Comparison of ENCODE assay signal across 13 mouse cellular contexts in the genomic region with DNA sequence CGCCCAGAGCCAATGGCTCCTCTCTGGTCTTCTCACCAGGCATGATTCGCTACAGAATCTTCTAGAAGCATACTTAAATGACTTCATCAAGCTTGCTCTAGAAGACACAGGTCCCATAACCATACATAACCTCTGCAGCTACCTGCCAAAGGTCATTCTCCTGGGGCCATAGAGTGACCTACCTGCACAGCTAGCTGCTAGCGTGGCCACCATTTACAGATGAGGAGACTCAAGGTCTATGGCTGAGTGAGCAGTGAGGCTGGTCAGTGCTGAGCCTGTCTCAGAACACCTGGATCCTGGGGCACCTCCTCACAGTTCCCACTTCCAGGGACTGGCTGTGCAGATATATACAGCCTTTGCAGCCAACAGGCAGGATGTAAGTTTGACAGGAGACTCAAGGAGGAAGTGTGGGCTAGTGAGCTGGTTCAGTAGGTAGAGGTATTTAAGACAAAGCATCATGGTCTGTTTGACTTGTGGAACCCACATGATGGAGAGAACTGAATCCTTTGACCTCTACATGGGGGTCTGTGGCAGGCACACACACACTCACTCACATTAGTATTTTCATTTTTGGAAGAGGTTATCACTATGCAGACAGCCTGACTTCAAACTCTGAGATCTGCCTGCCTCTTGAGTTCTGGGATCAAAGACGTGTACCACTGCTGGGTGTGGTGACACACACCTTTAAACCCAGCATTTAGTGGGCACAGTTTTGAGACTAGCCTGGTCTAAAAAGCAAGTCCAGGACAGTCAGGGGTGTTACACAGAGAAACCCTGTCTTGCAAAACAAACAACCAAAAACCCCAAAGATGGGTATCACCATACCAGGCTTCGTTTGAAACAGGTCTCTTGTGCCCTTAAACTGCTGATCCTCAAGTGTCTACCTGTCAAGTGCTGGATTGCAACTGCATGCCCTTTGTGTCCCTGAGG. TPM values are rescaled to one million over a fixed set of nuclear protein-coding genes. Genes with fewer than 3 reads are reported as not detected.
DNase-seq lines count a peak whose midpoint lies in the region; ATAC-seq and TF ChIP-seq lines count a peak whose summit lies in the region.
"Had no signal": no experiment of that assay in that cellular context is flagged by ENCODE, and none has a peak within 500 bp of the region (broad histone marks: within the 10 kb centered on the region; RNA-seq: fewer than 3 reads in every experiment).

No protein-coding gene starts in this region.

- peaks cover 31% of the 10 kb centered on the region for H3K36me3 ChIP-seq in liver, embryonic 11.5 days (ENCODE audit: control insufficient read depth, insufficient read depth, low read length)
- H3K36me3 ChIP-seq in CH12.LX (replicated peaks in 1 of 2; ENCODE audit: control insufficient read depth in 1 of 2, insufficient read depth in 1 of 2, low read length in 1 of 2): peaks cover 37 to 57% of the 10 kb centered on the region in 2 experiments
- H3K36me3 ChIP-seq in limb, embryonic 15.5 days: peaks cover 44% of the 10 kb centered on the region

- no peak for TF ChIP-seq CTCF in gastrocnemius, adult 2 months (IDR thresholded peaks at IDR 0.05)
- no peak for TF ChIP-seq CTCF in CH12.LX (conservative IDR thresholded peaks at IDR 0.05 in 1 of 2, IDR thresholded peaks at IDR 0.05 in 1 of 2; ENCODE audit: low read depth in 2 of 2, low read length in 2 of 2)

- dilution Hi-C loops in CH12.LX (cut with MboI; ENCODE audit: extremely low pct_ligation_motif_present, extremely low pct_unique_long_range_greater_than_20kb, low sequenced_read_pairs): no loop called here

- H3K79me2 ChIP-seq in CH12.LX (replicated peaks; ENCODE audit: control insufficient read depth, extremely low read depth, insufficient read depth, poor library complexity, severe bottlenecking): peaks cover 15% of the 10 kb centered on the region

- in situ Hi-C loops in CH12.LX (cut with MboI; ENCODE audit: low pct_ligation_motif_present, low pct_unique_long_range_greater_than_20kb, low sequenced_read_pairs): no loop called here

- H3K27me3 ChIP-seq in liver, embryonic 11.5 days (replicated peaks; ENCODE audit: control insufficient read depth, insufficient read depth, low read length): no peaks in the 10 kb centered on the region
- no peaks in the 10 kb centered on the region for H3K27me3 ChIP-seq in CH12.LX (replicated peaks)
- H3K27me3 ChIP-seq in limb, embryonic 15.5 days: no peaks in the 10 kb centered on the region

- H3K4me1 ChIP-seq in liver, embryonic 11.5 days (replicated peaks; ENCODE audit: control insufficient read depth, insufficient read depth, low read length): peaks cover 34% of the 10 kb centered on the region
- peaks cover 8 to 48% of the 10 kb centered on the region in 2 experiments for H3K4me1 ChIP-seq in CH12.LX (ENCODE audit: control insufficient read depth in 1 of 2, insufficient read depth in 2 of 2)
- H3K4me1 ChIP-seq in limb, embryonic 15.5 days: peaks cover 29% of the 10 kb centered on the region

- H3K9me3 ChIP-seq in liver, embryonic 11.5 days (ENCODE audit: control insufficient read depth, low read length): no peaks in the 10 kb centered on the region
- H3K9me3 ChIP-seq in CH12.LX (replicated peaks; ENCODE audit: low read length): no peaks in the 10 kb centered on the region
- no peaks in the 10 kb centered on the region for H3K9me3 ChIP-seq in limb, embryonic 15.5 days

- H3K27ac ChIP-seq in gastrocnemius, adult 2 months: peak overlapping the region; percentile 95
- H3K27ac ChIP-seq in liver, embryonic 11.5 days (ENCODE audit: low read depth, low read length): peak overlapping the region; percentile 16; the same call in 1 of the 2 replicates
- H3K27ac ChIP-seq in CH12.LX (ENCODE audit: insufficient read depth, low read depth): no peak overlapping the region
- H3K27ac ChIP-seq in limb, embryonic 15.5 days: peak overlapping the region; percentile 35; the same call in 1 of the 2 replicates
- H3K27ac ChIP-seq: kidney, postnatal 0 days had no signal

- 72% methylated on average over 5 of the region's 5 CpGs for WGBS in liver, embryonic 11.5 days
- 76% methylated on average over 5 of the region's 5 CpGs for WGBS in limb, embryonic 15.5 days

- DNase-seq in gastrocnemius, adult 2 months: no peak
- DNase-seq in gastrocnemius, postnatal 10 days: no peak
- DNase-seq in liver, embryonic 11.5 days (ENCODE audit: low spot score): no peak
- DNase-seq in liver: no peak
- no peak for DNase-seq in CH12.LX (ENCODE audit: extremely low read depth)
- DNase-seq: cerebellum, postnatal 25 days; heart, postnatal 4 days had no signal

- no peak for TF ChIP-seq EP300 in CH12.LX (IDR thresholded peaks at IDR 0.05; ENCODE audit: low read length)

- H3K4me2 ChIP-seq in liver, embryonic 11.5 days: no peak overlapping the region
- H3K4me2 ChIP-seq in CH12.LX (ENCODE audit: insufficient read depth, low read depth, poor library complexity, severe bottlenecking): no peak overlapping the region
- H3K4me2 ChIP-seq in limb, embryonic 15.5 days: no peak overlapping the region

- 0 out of 2 replicates have a peak, but pooled peaks have one; percentile 15 for TF ChIP-seq POLR2A in CH12.LX (IDR thresholded peaks at IDR 0.05; ENCODE audit: low read depth, low read length)

- H3K9ac ChIP-seq in liver, embryonic 11.5 days (ENCODE audit: low read depth, low read length): no peak overlapping the region
- H3K9ac ChIP-seq in CH12.LX (ENCODE audit: insufficient read depth, low read depth): no peak overlapping the region
- H3K9ac ChIP-seq in limb, embryonic 15.5 days: no peak overlapping the region

- intact Hi-C loops in gastrocnemius, adult 2 months (cut with DNase I): loop anchor here (5.0 kb wide), 1 partner anchor 38 kb away; no protein-coding TSS in a partner anchor

- ATAC-seq in liver, embryonic 11.5 days (replicated peaks; ENCODE audit: low FRiP score): no peak
- ATAC-seq in limb, embryonic 15.5 days (ENCODE audit: insufficient number of reproducible peaks, low FRiP score, low TSS enrichment, low read depth): no peak
- no peak for ATAC-seq in megakaryocyte, adult 5-6 weeks (ENCODE audit: poor library complexity, severe bottlenecking)
- no peak for ATAC-seq in megakaryocyte progenitor cell, adult 5-6 weeks (replicated peaks; ENCODE audit: poor library complexity)
- ATAC-seq: lung, postnatal 0 days had no signal

- no peak overlapping the region for H3K4me3 ChIP-seq in gastrocnemius, adult 2 months
- no peak overlapping the region for H3K4me3 ChIP-seq in liver, embryonic 11.5 days (ENCODE audit: low read depth, low read length)
- no peak overlapping the region for H3K4me3 ChIP-seq in CH12.LX (replicated peaks in 1 of 3; ENCODE audit: low read depth in 2 of 3, low read length in 2 of 3, poor library complexity in 1 of 3)
- H3K4me3 ChIP-seq in limb, embryonic 15.5 days: no peak overlapping the region

- TF ChIP-seq RAD21 in CH12.LX (IDR thresholded peaks at IDR 0.05; ENCODE audit: low read depth, low read length): no peak

RNA-seq across cellular contexts. Expression of a gene that starts 4.2 kb away (rescaled TPM):
- total RNA-seq in gastrocnemius, adult 2 months (2021): 100 to 1,000 TPM; 457 to 518 TPM
- 100 to 1,000 TPM; 762 to 817 TPM for total RNA-seq in gastrocnemius, postnatal 10 days (2021)
- polyA plus RNA-seq in liver, embryonic 11.5 days (2014; fragmentation: Nextera tagmentation; extraction: Ambion mirVana): 2,085 and 2,209 TPM in 2 replicates
- total RNA-seq in CH12.LX (2012; rRNA removed) (1,839 and 2,104 TPM in 2 replicates), CH12.LX (2014; rRNA removed) (898 and 923 TPM in 2 replicates)
- polyA plus RNA-seq in CH12.LX (2012; ENCODE audit: insufficient read length, low read depth): 1,465 and 1,699 TPM in 2 replicates
- polyA plus RNA-seq in limb, embryonic 15.5 days (2015; fragmentation: Nextera tagmentation; extraction: Ambion mirVana): 1,215 and 1,484 TPM in 2 replicates
- total RNA-seq in megakaryocyte, adult 5-6 weeks (2015): 2,516 and 2,663 TPM in 2 replicates
- total RNA-seq in megakaryocyte, adult 5-6 weeks (2017): 1,201 and 1,233 TPM in 2 replicates
- total RNA-seq in megakaryocyte progenitor cell, adult 5-6 weeks (2015): 3,046 and 3,197 TPM in 2 replicates
- total RNA-seq in megakaryocyte progenitor cell, adult 5-6 weeks (2017): 1,081 and 1,541 TPM in 2 replicates

RNA-seq across cellular contexts. Expression of a gene that starts 8.5 kb away (rescaled TPM):
- total RNA-seq in gastrocnemius, adult 2 months (2021): 100 to 1,000 TPM; 552 to 624 TPM
- total RNA-seq in gastrocnemius, postnatal 10 days (2021): 1,000 to 10,000 TPM; 1,164 to 1,215 TPM
- polyA plus RNA-seq in liver, embryonic 11.5 days (2014; fragmentation: Nextera tagmentation; extraction: Ambion mirVana): 1,710 and 1,879 TPM in 2 replicates
- 5,043 and 5,211 TPM in 2 replicates for total RNA-seq in CH12.LX (2012; rRNA removed)
- total RNA-seq in CH12.LX (2014; rRNA removed): 2,822 and 2,851 TPM in 2 replicates
- polyA plus RNA-seq in CH12.LX (2012; ENCODE audit: insufficient read length, low read depth): 4,154 and 5,174 TPM in 2 replicates
- polyA plus RNA-seq in limb, embryonic 15.5 days (2015; fragmentation: Nextera tagmentation; extraction: Ambion mirVana): 1,220 and 1,390 TPM in 2 replicates
- 1,652 and 1,953 TPM in 2 replicates for total RNA-seq in megakaryocyte, adult 5-6 weeks (2015)
- 2,014 and 2,240 TPM in 2 replicates for total RNA-seq in megakaryocyte, adult 5-6 weeks (2017)
- total RNA-seq in megakaryocyte progenitor cell, adult 5-6 weeks (2015): 2,930 and 3,118 TPM in 2 replicates
- 3,320 and 3,859 TPM in 2 replicates for total RNA-seq in megakaryocyte progenitor cell, adult 5-6 weeks (2017)

RNA-seq across cellular contexts. Expression of a gene that starts 16.0 kb away (rescaled TPM):
- total RNA-seq in gastrocnemius, adult 2 months (2021): under 1 TPM in 1 of 2 experiments, not detected in 1; 0.26 TPM
- total RNA-seq in gastrocnemius, postnatal 10 days (2021): not detected
- 0.41 and 1.1 TPM in 2 replicates for polyA plus RNA-seq in liver, embryonic 11.5 days (2014; fragmentation: Nextera tagmentation; extraction: Ambion mirVana)
- total RNA-seq in CH12.LX (2012; rRNA removed) (1.3 and 2.2 TPM in 2 replicates), CH12.LX (2014; rRNA removed) (not detected in 2 replicates)
- polyA plus RNA-seq in CH12.LX (2012; ENCODE audit: insufficient read length, low read depth): 1.4 TPM in 1 of 2 replicates, not detected in the other
- 0.65 TPM in 1 of 2 replicates, not detected in the other for polyA plus RNA-seq in limb, embryonic 15.5 days (2015; fragmentation: Nextera tagmentation; extraction: Ambion mirVana)
- total RNA-seq in megakaryocyte, adult 5-6 weeks (2015): not detected in 2 replicates
- not detected in 2 replicates for total RNA-seq in megakaryocyte, adult 5-6 weeks (2017)
- not detected in 2 replicates for total RNA-seq in megakaryocyte progenitor cell, adult 5-6 weeks (2015)
- 1.4 TPM in 1 of 2 replicates, not detected in the other for total RNA-seq in megakaryocyte progenitor cell, adult 5-6 weeks (2017)
- total RNA-seq: heart, postnatal 4 days; left cerebral cortex, postnatal 14 days had no signal

RNA-seq across cellular contexts. Expression of a gene that starts 16.2 kb away (rescaled TPM):
- total RNA-seq in gastrocnemius, adult 2 months (2021): 1 to 10 TPM; 2.2 to 3.3 TPM
- total RNA-seq in gastrocnemius, postnatal 10 days (2021): 1 to 10 TPM; 2.3 to 4.3 TPM
- 9.7 and 10.5 TPM in 2 replicates for polyA plus RNA-seq in liver, embryonic 11.5 days (2014; fragmentation: Nextera tagmentation; extraction: Ambion mirVana)
- total RNA-seq in CH12.LX (2012; rRNA removed) (4.0 and 4.9 TPM in 2 replicates), CH12.LX (2014; rRNA removed) (4.3 and 4.6 TPM in 2 replicates)
- polyA plus RNA-seq in CH12.LX (2012; ENCODE audit: insufficient read length, low read depth): 11.4 and 14.9 TPM in 2 replicates
- polyA plus RNA-seq in limb, embryonic 15.5 days (2015; fragmentation: Nextera tagmentation; extraction: Ambion mirVana): 2.1 and 2.7 TPM in 2 replicates
- total RNA-seq in megakaryocyte, adult 5-6 weeks (2015): 22.7 and 29.0 TPM in 2 replicates
- total RNA-seq in megakaryocyte, adult 5-6 weeks (2017): 17.4 and 17.6 TPM in 2 replicates
- total RNA-seq in megakaryocyte progenitor cell, adult 5-6 weeks (2015): 8.2 and 8.5 TPM in 2 replicates
- 4.7 and 7.0 TPM in 2 replicates for total RNA-seq in megakaryocyte progenitor cell, adult 5-6 weeks (2017)

RNA-seq across cellular contexts. Expression of a gene that starts 16.4 kb away (rescaled TPM):
- 10 to 100 TPM; 33.6 to 38.5 TPM for total RNA-seq in gastrocnemius, adult 2 months (2021)
- total RNA-seq in gastrocnemius, postnatal 10 days (2021): 10 to 100 TPM; 70.9 to 75.2 TPM
- polyA plus RNA-seq in liver, embryonic 11.5 days (2014; fragmentation: Nextera tagmentation; extraction: Ambion mirVana): 33.2 and 33.8 TPM in 2 replicates
- total RNA-seq in CH12.LX (2012; rRNA removed) (0.13 and 0.17 TPM in 2 replicates), CH12.LX (2014; rRNA removed) (not detected in 2 replicates)
- polyA plus RNA-seq in CH12.LX (2012; ENCODE audit: insufficient read length, low read depth): 0.15 and 0.16 TPM in 2 replicates
- 99.7 and 121 TPM in 2 replicates for polyA plus RNA-seq in limb, embryonic 15.5 days (2015; fragmentation: Nextera tagmentation; extraction: Ambion mirVana)
- 22.0 and 22.5 TPM in 2 replicates for total RNA-seq in megakaryocyte, adult 5-6 weeks (2015)
- total RNA-seq in megakaryocyte, adult 5-6 weeks (2017): 64.1 and 69.0 TPM in 2 replicates
- total RNA-seq in megakaryocyte progenitor cell, adult 5-6 weeks (2015): 0.54 and 0.62 TPM in 2 replicates
- 3.9 TPM in 2 replicates for total RNA-seq in megakaryocyte progenitor cell, adult 5-6 weeks (2017)
